Mouse (Mus musculus) olfactory bulb, adult 2 months (tissue): ENCODE results near the gene Sptbn2.

Experiments
- CTCF ChIP-seq: fragments of 200-500 bp; IDR thresholded peaks from 2 replicates; pipeline ENCODE4 v1.5.1; 2012; ENCODE audit warnings: low read depth, mild to moderate bottlenecking, low read length, moderate library complexity; ENCODE audit not compliant: insufficient read depth
- POLR2A ChIP-seq: fragments of 200-500 bp; IDR thresholded peaks from 2 replicates; pipeline ENCODE4 v1.6.1; 2012; ENCODE audit warnings: mild to moderate bottlenecking, low read depth, low read length, moderate library complexity; ENCODE audit not compliant: insufficient read depth

GRCm38 (mm10) chr19:4733052-4733451, 22.1 kb downstream of the Sptbn2 start:
- TF ChIP-seq CTCF = no peak
- no peak for TF ChIP-seq POLR2A
